Mouse (Mus musculus) E14TG2a.4 (cell line): Measurements from ENCODE around the gene Itgb3bp.

ENCODE experiments used
- CTCF ChIP-seq: conservative IDR thresholded peaks from 2 replicates; pipeline ENCODE4 v1.5.1; 2014; ENCODE audit warnings: low read length
- POU5F1 ChIP-seq: IDR thresholded peaks from 2 replicates; pipeline ENCODE4 v1.6.1; 2014; ENCODE audit warnings: low read length, borderline replicate concordance

GRCm38 (mm10) chr4:99959308-99959707 lies 29.7 kb upstream of the Itgb3bp start:
- TF ChIP-seq CTCF (no peak), POU5F1 (no peak)
